Mouse (Mus musculus) thymus, adult 2 months (tissue): ENCODE results near the gene Osbpl8. TPM values are rescaled to one million over a fixed set of nuclear protein-coding genes. Genes with fewer than 3 reads are reported as not detected.

ENCODE experiments used
- DNase-seq: peaks from one replicate; pipeline ENCODE4 v3.0.0; 2021
- H3K27ac ChIP-seq: fragments of 200-500 bp; 2 replicates; pipeline ENCODE4 v1.5.1; 2012; ENCODE audit warnings: low read length, control low read depth; ENCODE audit not compliant: control insufficient read depth, insufficient read depth
- H3K27me3 ChIP-seq: fragments of 200-500 bp; 2 replicates; pipeline ENCODE4 v1.6.1; 2012; ENCODE audit warnings: mild to moderate bottlenecking, low read length, moderate library complexity, mixed read lengths; ENCODE audit not compliant: control insufficient read depth, insufficient read depth
- H3K36me3 ChIP-seq: fragments of 200-500 bp; 2 replicates; pipeline ENCODE4 v1.6.1; 2012; ENCODE audit warnings: mild to moderate bottlenecking, low read length, moderate library complexity; ENCODE audit not compliant: control insufficient read depth, insufficient read depth
- H3K4me1 ChIP-seq: fragments of 200-500 bp; replicated peaks from 2 replicates; pipeline ENCODE4 v1.6.1; 2012; ENCODE audit warnings: low read length; ENCODE audit not compliant: control insufficient read depth, insufficient read depth
- H3K4me3 ChIP-seq: fragments of 200-500 bp; 2 replicates; pipeline ENCODE4 v1.5.1; 2012; ENCODE audit warnings: mild to moderate bottlenecking, low read length, control low read depth, moderate library complexity; ENCODE audit not compliant: control insufficient read depth, insufficient read depth
- CTCF ChIP-seq: fragments of 200-500 bp; IDR thresholded peaks from 2 replicates; pipeline ENCODE4 v1.5.1; 2012; ENCODE audit warnings: mild to moderate bottlenecking, control low read depth, low read length, moderate library complexity, borderline replicate concordance; ENCODE audit not compliant: control insufficient read depth, poor library complexity, insufficient read depth; ENCODE audit errors: extremely low read depth
- POLR2A ChIP-seq: fragments of 200-500 bp; IDR thresholded peaks from 2 replicates; pipeline ENCODE4 v1.6.1; 2012; ENCODE audit warnings: mild to moderate bottlenecking, low read length, control low read depth, moderate library complexity; ENCODE audit not compliant: control insufficient read depth, poor library complexity, insufficient read depth; ENCODE audit errors: extremely low read depth
- WGBS: fragments of 180-500 bp; shearing (Covaris S2); methylation state at CpG from one replicate; pipeline ENCODE4 v1.1.7; 2018; 5-methylcytosine and 5-hydroxymethylcytosine counted together
- polyA plus RNA-seq: library from polyadenylated mRNA; depleted of rRNA; stranded (reverse); fragments of >200 nt; gene quantifications from 2 replicates; pipeline ENCODE4 v1.2.3, GENCODE M21; 2012

Gene Osbpl8
- polyA plus RNA-seq, 1 experiment, result 22.0 TPM

DNA sequence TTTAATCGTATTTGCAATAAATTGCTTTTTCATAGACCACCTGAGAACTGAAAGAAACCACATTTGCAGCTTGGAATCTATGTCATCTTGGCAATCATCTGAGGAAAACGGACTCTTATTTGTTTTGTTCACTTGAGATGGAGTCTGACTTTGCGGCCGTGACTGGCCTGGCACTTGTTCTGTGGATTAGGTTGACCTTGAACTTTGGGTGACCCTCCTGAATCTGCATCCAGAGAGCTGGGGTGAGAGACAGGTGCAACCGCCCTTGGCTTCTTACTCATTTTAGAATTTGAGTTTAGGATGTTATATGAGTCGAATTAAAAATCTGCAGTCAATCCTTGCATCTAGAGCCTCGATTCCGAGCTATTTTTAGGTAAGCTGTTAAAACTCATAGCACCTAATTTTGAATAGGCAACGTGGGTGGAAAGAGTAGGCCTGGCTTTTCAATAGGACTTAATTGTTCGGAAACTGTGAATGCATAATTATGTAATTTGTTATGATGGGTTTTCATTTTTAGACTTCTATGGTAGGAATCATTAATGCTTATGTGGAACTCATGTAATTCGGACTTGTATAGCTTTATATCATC is 20.1 kb upstream of the Osbpl8 start:
- Histone ChIP-seq H3K27ac (no peak overlapping the region), H3K36me3 (no peaks in the 10 kb centered on the region), H3K4me3 (no peak overlapping the region), H3K4me1 (no peaks in the 10 kb centered on the region), H3K27me3 (no peaks in the 10 kb centered on the region)
- DNase-seq, result no peak
- no peak for TF ChIP-seq CTCF
- no peak for TF ChIP-seq POLR2A
- WGBS, result 95% methylated on average over 11 of the region's 11 CpGs

DNA sequence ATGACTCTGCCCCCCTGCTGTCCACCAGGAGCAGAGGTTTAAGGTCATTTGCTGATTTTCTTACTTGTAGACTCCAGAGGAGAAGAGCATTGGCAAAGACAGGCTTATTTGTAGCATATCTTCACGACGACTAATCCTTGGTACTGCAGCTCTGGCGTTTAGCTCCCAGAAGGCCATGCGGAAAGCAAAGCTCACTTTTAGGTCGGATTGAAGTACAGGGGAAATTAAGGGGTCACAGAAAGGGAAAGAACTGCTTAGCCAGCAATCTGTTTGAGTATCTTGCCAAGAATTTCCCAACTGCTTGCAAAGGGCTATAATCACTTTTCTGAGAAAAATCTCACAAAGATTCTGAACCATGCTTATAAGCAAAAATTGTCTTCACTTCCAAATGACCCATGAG is 14.8 kb upstream of the Osbpl8 start:
- DNase-seq, result no peak
- no peak overlapping the region for H3K4me3 ChIP-seq
- WGBS, result 97% methylated on average over 5 of the region's 5 CpGs
- TF ChIP-seq CTCF, result no peak
- H3K27ac ChIP-seq, result no peak overlapping the region
- H3K36me3 ChIP-seq, result no peaks in the 10 kb centered on the region
- H3K4me1 ChIP-seq, result no peaks in the 10 kb centered on the region
- H3K27me3 ChIP-seq, result no peaks in the 10 kb centered on the region

DNA sequence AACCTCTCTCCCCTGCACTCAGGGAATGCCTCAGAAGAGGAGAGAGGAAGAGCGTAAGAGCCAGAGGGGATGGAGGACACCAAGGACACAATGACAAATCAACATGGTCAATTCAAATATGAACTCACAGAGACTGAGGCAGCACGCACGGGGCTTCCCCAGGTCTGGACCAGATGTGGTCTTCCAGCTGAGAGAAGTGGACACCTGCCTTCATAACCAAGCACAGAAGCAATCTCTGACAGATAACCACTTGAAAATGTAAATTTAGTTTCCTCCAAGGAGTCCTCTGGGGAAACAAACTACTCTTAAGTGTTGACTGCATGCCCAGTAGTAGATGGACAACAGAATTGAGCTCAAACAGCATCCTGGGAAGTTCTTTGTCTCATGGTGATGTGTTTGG is 9.5 kb upstream of the Osbpl8 start:
- WGBS, result 88% methylated on average over 3 of the region's 3 CpGs
- no peak for DNase-seq
- H3K27ac ChIP-seq, result no peak overlapping the region
- no peak overlapping the region for H3K4me3 ChIP-seq
- TF ChIP-seq POLR2A, result no peak
- TF ChIP-seq CTCF, result no peak
- H3K36me3 ChIP-seq, result no peaks in the 10 kb centered on the region
- no peaks in the 10 kb centered on the region for H3K27me3 ChIP-seq
- H3K4me1 ChIP-seq, result peaks cover 21% of the 10 kb centered on the region

DNA sequence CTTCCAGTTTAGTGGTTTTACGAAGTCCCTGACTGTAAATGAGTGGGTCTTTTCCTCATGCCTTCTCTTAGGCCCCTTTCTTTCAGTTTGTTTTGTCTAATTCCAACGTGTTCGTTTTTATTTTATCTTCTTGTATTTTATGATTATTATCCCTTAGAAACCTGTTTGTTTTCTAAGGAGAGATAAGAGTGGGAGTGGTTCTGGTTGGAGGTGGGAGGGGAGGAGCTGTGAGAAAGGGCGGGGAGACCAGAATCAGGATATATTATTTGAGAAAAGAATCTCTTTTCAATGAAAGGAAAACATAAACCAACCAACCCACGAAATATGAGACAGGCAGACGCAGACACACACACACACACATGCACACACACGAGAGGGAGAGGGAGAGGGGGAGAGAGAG is 9.0 kb upstream of the Osbpl8 start:
- TF ChIP-seq POLR2A, result no peak
- no peak for TF ChIP-seq CTCF
- Histone ChIP-seq H3K4me3 (no peak overlapping the region), H3K27ac (no peak overlapping the region; the same call in 1 of the 2 replicates), H3K27me3 (no peaks in the 10 kb centered on the region), H3K36me3 (no peaks in the 10 kb centered on the region), H3K4me1 (peaks cover 21% of the 10 kb centered on the region)
- WGBS, result 59% methylated on average over 7 of the region's 7 CpGs
- no peak for DNase-seq

DNA sequence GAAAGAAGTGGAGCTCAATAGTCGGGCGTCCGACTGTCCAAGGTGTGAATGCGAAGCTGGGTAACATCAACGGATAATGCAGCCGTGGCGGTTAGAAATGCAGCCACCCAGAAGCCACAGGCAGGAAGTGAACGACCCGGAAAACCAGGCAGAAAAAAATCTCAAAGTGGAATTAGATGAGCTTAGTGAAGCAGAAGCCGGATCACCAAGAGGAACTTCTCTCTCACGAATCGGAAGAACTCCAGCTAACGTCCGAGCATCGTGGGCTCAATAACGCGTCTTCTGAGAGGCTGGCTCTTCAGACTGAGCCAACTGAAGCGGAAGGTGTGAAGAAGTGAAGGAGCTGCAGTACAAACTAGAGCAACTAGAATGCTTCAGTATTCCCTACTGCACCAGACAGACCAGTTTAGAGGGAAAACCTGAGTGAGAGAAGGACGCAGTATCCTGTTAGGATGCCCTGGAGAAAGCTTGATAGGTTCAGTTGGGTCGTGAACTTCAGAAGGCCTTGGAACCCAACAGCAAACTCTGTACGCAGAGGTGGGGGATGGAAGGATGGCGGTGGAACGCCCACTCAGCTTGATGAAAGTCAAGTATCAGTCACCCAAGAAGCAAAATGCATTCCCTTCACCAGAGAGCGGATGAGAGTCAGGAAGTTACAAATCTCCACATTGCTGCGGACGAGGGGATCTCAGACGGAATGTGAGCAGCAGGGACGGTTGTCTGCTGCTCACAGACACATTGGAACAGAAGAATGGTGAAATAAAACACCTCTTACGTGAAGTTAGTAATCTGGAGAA is 8.0 kb upstream of the Osbpl8 start:
- Histone ChIP-seq H3K36me3 (no peaks in the 10 kb centered on the region), H3K27me3 (no peaks in the 10 kb centered on the region), H3K27ac (peak overlapping the region; percentile 99), H3K4me1 (peaks cover 21% of the 10 kb centered on the region), H3K4me3 (peak overlapping the region; percentile 50)
- TF ChIP-seq CTCF (no peak), POLR2A (no peak)
- WGBS, result 56% methylated on average over 29 of the region's 29 CpGs
- peak; percentile 50 for DNase-seq

DNA sequence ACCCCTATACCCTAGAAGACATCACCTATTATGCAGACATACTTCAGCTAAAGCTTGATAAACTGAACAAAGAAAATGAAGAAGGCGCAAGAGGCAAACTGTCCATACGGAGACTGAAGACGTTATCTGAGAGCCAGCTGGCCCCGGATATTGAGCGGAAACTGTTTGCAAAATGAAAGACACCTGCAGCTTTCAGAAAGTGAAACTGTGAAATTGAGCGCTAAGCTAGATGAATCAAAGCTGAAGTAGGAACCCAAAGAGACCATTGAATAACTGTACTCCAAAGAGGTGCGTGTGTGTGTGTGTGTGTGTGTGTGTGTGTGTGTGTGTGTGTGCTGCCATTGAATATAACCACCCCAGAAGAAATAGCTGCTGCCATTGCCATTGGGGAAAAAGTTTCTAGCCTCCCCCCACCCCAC is 7.3 kb upstream of the Osbpl8 start:
- peak overlapping the region; percentile 99 for H3K27ac ChIP-seq
- no peaks in the 10 kb centered on the region for H3K27me3 ChIP-seq
- TF ChIP-seq CTCF (no peak), POLR2A (no peak)
- H3K36me3 ChIP-seq, result no peaks in the 10 kb centered on the region
- WGBS, result 13% methylated on average over 7 of the region's 7 CpGs
- peak; percentile 54 for DNase-seq
- H3K4me3 ChIP-seq, result peak overlapping the region; percentile 50
- peaks cover 21% of the 10 kb centered on the region for H3K4me1 ChIP-seq
